Mouse (Mus musculus) testis, postnatal 10 days (tissue): ENCODE measurements around the gene Rtn1.

Source experiments
- DNase-seq: peaks from one replicate; pipeline ENCODE4 v3.0.0; 2021; ENCODE audit warnings: low spot score

Rtn1 gene

GRCm38 (mm10) chr12:72279129-72279875 lies 129.6 kb downstream of the Rtn1 start:
- no peak for DNase-seq

DNA sequence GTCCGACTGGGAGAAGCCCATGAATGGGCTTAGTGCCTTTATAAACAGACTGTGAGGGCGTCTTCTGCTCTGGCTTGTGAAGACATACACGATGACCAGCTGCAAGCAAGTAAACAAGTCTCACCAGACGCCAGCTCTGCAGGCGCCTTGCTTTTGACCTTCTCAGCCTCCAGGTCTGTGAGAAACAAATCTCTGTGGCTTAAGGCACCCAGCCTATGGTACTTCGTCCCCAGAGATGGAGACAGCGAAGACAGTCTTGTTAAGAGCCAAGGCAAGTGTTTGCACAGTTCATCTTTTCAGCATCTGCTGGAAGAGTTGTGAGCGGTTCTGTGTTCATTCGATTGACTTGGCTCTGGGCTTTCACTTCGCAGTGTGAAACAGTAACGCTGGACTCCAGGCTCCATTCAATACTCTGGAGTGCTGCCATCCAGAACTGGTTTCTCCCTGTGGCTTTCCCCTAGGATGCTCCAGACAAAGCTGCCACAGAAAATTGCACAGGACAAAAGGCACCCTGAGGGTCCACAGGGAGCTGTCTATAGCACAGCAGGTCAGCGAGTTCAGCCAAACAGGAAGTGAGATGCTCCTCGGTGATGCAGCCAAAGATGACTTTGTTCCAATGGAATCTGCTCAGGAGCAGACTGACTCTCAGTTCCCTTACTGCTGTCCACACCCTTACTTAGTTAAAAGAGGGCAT lies 135.0 kb downstream of the Rtn1 start:
- no peak for DNase-seq

GRCm38 (mm10) chr12:72267614-72268013 lies 141.2 kb downstream of the Rtn1 start:
- DNase-seq: no peak

DNA sequence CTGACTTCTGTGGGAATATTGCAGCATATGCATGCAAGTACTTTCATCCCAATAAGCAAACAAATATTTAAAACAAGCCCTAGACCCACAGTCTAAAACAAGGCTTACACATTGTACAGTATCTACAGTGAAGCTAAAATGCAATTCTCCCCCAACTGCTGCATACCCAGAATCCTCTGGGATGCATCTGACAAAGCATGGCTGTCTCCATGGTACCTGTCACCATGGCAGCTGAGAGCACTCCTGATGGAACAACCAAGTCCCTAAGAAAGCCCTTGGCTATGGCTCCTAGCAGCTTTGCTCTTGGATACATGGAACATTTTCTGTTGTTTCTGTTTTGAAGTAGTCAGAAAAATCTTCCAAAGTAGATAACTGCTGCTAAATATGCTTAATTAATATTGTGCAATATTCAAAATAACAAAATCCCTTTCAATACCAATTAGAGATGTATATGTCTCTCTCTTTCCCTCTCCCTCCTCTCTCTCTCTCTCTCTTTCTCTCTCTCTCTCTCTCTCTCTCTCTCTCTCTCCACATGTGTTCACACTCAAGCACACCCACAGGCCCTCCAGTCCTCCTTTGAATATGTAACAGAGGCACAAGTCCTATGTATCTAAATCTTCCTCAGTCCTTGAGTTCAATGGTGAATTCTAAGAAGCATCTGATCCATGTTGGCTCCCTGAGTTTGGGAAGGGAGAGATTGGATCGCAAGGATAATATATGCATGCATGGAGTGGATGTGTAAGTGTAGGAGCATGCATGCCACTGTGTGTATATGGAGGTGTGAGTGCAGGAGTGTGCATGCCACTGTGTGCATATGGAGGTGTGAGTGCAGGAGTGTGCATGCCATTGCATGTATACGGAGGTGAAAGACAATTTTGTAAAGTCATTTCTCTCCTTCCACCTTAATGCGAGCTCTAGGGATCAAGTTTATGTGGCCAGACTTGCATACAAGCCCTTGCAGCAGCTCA lies 143.3 kb downstream of the Rtn1 start:
- no peak for DNase-seq

- no peak for DNase-seq
These were observed 145.4 kb downstream of the Rtn1 start for GRCm38 (mm10) chr12:72263213-72264103.

- no peak for DNase-seq
These were observed 151.9 kb downstream of the Rtn1 start for GRCm38 (mm10) chr12:72257000-72257399.

- DNase-seq: no peak
These were observed 155.8 kb downstream of the Rtn1 start for GRCm38 (mm10) chr12:72253040-72253439.

GRCm38 (mm10) chr12:72251890-72252445 lies 156.9 kb downstream of the Rtn1 start:
- DNase-seq: no peak

GRCm38 (mm10) chr12:72244951-72245350 lies 163.9 kb downstream of the Rtn1 start:
- DNase-seq: no peak

DNA sequence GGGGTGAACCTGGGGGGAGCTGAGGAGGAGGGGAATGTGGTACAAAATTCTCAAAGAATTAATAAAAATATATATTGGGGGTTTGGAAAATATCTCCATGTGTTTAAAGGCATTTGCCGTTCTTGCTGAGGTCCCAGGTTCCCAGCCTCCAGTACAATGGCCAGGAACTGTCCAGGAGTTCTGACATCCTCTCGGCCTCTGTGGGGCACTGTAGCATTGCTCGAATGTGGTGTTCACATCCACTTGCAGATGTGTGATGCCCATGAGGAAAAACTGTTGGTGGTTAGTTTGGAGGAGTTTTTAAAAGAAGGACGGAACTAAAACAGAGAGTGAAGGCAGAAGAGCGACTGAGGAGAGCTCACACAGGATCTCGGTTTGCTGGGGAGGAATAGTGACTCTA lies 166.0 kb downstream of the Rtn1 start:
- no peak for DNase-seq

GRCm38 (mm10) chr12:72240506-72240905 lies 168.3 kb downstream of the Rtn1 start:
- DNase-seq: no peak

GRCm38 (mm10) chr12:72239230-72239894 lies 169.5 kb downstream of the Rtn1 start:
- DNase-seq: no peak

DNA sequence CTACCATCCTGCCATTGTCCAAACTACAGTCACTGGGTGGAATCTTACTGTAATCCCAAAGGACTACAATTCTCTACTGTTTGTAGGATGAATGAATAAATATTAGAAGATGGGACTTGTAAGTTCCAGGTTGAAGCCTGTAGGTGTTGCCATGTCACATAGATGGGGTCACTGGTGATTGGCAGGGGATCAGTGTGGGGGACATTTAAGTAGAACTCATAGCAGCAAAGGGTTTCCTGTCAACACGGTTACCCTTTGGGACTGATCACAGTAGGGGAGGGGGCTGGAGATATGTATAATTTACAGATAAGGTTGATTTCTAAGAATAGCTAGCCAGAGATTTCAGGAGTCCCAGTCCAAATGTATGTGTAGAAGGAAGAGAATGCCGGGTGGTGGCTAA lies 171.6 kb downstream of the Rtn1 start:
- no peak for DNase-seq

DNA sequence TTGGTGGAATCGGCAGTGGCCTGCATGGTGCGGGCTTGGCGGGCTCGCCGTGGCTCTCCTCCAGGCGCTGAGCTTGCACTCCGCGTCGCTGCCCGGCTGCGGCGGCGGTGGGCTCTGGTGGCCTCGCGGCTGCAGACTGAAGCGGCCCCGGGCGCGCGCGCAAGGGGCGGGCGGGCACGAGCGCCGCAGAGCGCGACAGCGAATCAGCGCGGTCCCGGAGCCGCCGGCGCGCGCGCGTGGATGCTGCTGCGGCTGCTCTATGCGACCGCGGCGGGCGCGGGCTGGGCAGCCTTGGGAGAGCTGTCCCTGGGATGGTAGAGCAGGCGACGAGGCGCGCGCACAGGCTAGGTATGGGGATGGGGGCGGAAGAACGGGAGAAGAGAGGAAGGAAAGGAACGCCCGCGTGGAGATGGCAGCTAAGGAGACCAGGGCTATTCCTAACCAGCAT lies 172.3 kb downstream of the Rtn1 start:
- DNase-seq: peak; percentile 61

- DNase-seq: no peak
These were observed 173.1 kb downstream of the Rtn1 start for GRCm38 (mm10) chr12:72235621-72236351.

DNA sequence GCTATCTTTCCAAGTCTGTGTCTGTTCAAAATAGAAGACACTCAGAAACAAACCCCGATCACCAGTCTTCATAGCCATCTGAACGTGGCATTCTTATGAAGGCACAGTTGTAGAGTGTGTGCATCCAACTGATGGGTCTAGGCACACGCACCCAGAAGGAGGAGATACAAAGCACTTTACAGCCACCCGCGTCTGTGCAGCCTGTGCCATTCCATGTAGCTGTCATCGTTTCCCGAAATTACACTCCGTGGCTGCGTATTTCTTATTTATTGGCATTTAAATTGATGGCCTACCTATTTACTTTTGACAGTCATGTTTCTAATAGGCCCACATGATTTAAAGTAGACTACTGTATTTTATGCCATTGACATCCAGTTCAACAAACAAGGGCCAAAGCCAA lies 173.9 kb downstream of the Rtn1 start:
- DNase-seq: no peak

DNA sequence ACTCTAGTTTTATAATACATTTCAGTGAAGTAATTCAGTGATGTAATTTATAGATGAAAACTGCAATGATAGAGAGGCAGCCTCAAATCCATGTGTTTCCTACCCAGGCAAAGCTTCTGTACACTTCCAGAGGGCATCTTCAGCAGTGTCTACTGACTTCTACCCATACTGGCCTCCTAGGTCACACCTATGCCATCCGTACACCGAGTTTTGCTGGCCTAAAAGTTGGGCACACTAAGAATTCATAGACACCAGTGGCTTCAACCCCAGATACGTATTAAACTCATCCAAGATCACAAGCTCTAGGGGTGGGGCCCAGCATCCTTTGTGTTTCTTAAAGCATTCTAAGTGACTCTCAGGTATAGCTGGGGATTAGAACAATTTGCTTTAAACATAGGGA lies 174.7 kb downstream of the Rtn1 start:
- no peak for DNase-seq

- no peak for DNase-seq
These were observed 175.7 kb downstream of the Rtn1 start for GRCm38 (mm10) chr12:72232826-72233790.

- DNase-seq: no peak
These were observed 176.7 kb downstream of the Rtn1 start for GRCm38 (mm10) chr12:72232176-72232575.
